Mouse (Mus musculus): ENCODE measurements around the gene Nckap5.

Gene Nckap5

DNA sequence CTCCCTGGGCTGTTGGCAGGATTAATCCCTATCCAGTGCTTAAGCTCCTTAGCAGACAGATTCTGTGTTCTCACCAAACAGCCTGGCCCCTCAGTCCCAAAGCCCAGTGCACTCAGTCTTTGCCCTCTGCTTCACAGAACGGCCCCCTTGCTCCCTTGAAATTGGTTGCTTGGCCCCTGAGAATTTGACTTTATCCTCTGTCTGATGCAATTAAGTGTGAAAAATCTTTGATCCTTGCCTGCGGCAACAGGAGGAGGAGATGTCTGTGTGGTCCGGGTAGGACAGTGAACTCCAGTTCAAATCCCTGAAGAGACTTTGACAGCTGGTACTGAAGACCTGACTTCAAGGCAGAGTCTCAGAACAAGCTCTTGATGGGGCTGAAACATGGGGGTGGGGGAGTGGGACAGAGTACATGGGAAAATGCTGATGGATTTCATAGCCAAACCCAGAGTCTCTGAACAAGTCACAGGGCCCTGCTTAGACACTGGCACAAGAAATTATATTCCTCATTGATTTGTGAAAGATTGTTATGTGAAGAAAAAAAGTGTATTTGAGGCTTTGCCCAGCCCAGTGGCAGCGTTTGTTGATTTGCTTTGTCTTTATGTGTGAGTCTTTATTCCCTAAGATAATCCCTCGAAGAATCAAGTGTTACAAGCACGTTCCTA lies 65.0 kb downstream of the Nckap5 start:
- in situ Hi-C loops (cut with MboI, MseI), result no loop called here

DNA sequence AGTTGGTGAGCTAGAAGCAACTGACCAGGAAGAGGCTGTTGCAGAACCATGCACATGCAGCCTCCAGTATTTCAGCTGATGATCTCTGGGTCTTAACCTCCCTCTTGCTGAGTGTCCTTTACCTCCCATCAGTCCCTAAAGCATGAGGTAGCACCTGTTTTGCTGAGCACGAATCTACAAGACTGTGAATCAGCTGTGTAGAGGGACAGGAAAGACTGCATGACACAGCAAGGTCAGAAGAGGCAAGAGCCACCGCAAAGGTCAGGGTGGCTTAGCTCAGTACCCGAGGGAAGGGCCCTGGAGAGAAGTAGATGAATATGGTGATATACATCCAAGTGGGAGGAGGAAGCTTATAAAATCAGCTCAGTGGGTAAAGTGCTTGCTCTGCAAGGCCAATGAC lies 66.4 kb downstream of the Nckap5 start:
- in situ Hi-C loops (cut with MboI, MseI), result no loop called here

DNA sequence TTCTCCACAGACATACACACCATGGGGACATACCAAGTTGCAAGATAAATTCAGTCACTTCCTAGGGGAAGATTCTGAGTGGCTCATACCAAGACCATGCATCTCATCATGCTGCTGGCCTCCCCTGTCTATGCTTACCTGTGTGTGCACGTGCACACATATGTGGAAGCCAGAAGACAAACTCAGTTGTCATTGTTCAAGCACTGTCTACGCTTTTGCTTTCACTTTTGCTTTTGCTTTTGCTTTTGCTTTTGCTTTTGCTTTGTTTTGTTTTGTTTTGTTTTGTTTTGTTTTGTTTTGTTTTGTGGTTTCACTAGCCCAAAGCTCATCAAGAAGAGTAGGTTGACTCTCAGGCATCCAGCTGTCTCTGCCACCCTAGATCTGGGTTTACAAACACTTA lies 67.4 kb downstream of the Nckap5 start:
- in situ Hi-C loops (cut with MboI, MseI), result no loop called here

DNA sequence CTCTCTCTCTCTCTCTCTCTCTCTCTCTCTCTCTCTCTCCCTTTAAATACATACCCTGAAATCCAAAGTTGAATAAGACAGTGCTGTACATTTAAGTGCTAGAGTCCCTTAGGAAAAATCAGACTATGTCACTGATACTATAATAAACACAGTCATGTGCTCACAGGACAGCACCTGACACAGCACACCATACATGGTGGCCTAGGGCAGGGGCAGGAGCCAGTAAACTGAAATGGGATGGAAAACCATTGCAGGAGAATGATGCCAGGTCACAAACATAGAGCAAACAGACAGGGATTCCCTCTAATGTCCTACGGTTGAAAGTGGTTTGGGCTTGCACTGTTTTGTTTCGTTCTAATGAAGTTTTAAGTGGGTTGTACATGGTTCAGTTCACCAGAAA lies 70.2 kb downstream of the Nckap5 start:
- in situ Hi-C loops (cut with MboI, MseI), result no loop called here

DNA sequence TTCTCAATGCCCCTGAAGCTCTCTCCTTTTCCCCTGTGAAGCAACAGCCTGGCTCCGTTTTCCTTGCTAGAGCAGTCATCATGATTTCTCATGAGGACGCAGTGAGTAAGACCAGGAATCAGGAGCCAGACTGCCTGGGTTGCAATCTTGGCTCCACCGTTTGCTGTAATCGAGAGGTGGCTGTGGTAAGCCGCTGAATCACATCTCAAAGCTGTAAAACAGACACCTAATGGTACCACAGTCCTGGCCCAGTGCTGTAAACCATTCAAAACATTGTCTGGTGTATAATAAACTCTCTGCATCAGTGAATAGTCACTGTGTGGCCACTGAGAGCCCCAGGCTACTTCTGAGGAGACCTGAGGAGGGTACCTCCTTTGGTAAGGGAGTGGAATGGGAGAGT lies 74.9 kb downstream of the Nckap5 start:
- in situ Hi-C loops (cut with MboI, MseI), result no loop called here

DNA sequence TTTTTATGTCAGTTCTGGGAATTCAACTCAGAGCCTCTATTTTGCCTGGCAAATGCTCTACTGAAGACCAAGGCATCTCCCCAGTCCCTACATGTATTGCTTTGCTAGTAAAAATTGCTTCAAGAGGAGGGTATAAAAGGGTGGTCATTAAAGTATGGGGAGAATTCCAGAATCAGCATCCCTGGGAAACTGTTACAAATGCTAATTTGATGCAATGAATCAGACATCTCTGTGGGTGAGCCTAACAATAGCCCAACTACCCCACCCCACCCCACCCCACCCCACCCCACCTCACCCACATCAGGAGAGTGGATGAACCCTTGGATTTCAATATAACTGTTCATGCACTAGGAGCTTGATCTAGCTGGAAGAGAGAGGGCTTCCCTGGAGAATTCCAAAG lies 77.0 kb downstream of the Nckap5 start:
- in situ Hi-C loops (cut with MboI, MseI), result loop anchor here (5.0 kb wide), 1 partner anchor 64 kb away; no protein-coding TSS in a partner anchor

DNA sequence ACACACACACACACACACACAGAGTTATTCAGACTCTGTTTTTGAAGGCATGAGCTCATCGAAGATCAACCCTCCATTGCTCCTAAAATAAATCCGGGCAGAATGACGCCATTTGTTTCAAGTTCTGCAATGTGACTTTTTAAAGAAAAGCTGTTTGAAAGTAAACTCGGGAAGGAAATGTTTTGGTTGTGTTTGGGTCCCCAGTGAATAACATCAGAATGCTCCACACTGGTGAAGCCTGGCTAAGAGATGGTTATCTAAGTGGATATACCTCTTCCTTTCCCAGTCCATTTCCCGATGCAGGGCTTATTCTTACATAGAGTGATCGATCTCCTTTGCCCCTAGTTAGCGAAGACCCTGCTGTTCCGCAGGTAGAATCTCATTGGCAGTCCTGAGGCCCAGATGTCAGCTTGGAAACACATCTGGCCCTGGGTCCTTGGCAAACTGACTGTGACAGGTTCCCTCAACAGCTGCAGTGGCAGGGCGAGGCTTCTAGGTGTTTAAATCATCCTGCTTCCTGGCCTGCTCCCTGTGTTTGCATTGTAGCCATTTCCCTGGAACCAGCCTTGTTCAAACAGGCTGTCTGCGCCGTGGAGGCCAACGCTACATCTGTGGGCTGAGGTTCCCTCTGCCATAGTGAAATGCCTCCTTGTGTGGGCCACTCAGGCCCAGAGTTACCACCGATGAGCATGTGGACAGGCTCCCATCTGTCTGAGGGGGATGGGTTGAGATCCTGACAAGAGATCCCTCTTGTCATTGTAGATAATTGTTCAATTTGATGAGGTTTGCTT lies 78.2 kb downstream of the Nckap5 start:
- in situ Hi-C loops (cut with MboI, MseI), result loop anchor here (5.0 kb wide), 1 partner anchor 65 kb away; no protein-coding TSS in a partner anchor

DNA sequence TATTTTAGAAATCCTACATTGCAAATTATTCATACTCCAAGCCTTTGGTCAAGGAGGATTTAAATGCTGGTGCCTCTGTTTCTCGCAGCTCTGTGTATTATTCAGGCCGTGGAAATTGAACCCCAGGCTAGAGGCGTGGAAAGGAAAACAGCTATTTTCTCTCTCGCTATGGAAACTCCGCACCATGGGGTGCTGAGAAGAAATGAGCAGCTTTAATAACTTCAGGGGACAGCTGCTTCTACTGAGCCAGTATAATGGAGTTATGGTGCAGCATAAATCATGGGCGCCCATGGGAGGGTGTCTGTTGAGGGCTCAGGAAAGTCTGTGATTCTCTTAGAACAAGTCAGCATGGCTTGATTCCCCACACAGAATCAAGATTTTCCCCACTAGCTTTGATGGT lies 79.5 kb downstream of the Nckap5 start:
- in situ Hi-C loops (cut with MboI, MseI), result loop anchor here (5.0 kb wide), 1 partner anchor 66 kb away; no protein-coding TSS in a partner anchor

DNA sequence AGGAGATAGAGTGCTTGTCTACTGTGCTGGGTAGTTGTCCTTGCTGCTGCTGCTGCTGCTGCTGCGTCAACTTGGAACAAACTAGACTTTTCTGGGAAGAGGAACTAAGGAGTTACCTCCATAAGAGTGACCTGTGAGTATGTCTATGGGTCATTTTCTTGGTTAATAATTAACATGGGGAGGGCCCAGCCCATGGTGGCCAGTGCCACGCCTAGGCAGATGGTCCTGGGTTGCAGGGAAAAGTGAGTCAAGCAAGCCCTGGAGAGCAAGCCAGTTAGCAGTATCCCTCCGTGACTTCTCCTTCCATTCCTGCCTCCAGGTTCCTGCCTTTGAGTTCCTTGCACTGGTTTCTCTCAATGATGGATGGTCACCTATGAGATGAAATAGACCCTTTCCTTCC lies 80.4 kb downstream of the Nckap5 start:
- in situ Hi-C loops (cut with MboI, MseI), result loop anchor here (5.0 kb wide), 1 partner anchor 67 kb away; no protein-coding TSS in a partner anchor

DNA sequence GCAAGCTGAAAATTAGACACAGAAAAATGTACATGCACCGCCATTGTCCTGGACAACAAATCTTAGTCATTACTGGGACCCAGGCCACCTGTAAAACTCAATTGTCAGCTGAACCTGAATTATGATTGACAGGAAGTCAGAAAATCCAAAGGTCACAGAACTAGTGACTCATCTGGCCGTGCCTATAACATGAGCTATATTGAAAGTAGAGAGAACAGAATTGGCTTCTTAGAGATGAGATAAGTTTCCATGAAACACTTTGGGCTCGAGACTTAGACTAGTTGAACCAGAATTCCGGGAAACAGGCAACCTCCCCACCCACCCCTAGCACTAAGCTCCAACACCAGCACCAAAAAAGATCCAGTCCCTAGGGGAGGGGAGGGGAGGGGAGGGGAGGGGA lies 82.7 kb downstream of the Nckap5 start:
- in situ Hi-C loops (cut with MboI, MseI), result no loop called here

DNA sequence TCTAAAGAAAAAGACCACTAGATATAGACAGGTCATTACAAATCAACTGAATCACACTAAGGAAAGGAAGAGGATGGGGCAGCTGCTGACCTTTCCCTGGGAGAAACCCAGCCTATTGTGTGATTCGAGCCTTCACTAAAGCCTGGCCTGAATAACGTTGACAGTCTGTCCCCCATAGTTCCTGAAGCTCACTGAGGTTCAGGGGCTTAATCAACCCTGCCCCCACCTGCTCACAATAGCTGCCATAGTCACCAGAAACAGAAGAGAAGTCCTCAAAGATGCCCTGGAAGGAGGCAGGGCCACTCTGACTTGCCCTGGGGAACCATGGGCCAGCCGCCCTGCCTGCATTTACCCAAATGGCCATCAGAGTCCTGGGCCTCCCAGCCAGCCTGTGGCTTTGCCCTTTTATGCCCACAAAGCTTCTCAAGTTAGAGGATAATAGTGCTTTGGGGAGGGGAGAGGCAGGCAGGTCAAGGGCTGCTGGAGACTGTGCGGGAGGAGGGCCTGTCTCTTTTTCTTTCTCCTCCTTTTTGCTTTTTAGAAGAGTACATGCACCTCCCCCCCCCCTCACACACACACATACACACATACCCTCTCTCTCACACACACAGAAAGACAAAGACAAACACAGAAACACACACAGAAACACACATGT lies 85.0 kb downstream of the Nckap5 start:
- in situ Hi-C loops (cut with MboI, MseI), result no loop called here

DNA sequence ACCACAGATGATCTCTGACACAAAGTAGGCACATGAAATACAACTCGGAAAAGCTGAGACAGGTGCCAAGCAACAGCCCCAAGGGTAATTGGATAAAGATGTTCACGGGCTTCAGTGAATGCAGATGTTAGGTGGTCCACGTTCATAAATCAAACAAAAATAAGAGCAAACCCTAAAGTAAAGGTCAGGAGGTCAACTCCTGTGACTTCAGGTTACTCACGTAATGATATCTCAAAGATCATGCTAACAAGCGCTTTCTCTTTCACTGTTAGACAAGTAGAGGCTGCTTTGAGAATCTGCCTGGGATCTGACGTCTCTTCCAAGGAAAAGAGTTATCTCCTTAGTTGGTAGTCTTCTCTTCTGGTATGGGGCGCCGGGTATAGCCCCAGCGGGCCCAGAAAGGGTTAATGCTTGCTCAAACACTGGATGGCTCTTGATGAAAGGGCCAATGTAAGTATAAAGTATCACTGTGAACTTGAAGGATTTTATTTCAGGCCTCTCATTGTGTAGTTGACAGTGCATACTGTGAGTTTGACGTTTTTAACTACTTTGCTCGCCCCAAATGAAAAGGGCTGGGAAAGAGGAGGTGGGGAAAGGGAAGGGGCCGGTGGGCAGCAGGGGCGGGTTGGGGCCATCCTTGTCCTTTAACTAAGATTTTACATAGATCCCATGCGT lies 85.8 kb downstream of the Nckap5 start:
- in situ Hi-C loops (cut with MboI, MseI), result no loop called here

DNA sequence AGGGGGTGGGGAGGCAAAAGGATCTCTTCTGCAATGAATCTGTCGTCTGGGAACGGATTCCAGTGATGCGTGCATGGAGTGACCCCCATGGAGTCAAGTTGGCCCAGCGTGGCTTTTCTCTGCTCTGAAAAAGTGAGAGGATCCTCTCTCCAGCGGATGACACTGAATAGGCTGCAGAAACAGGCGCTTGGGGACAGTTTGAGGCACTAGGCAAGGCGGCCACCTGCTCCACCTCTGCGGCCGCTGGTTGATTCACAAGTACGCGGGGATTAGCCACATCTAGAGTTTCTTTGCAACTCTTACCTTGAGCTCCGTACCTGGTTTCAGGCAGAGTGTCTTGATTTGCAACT lies 92.3 kb downstream of the Nckap5 start:
- in situ Hi-C loops (cut with MboI, MseI), result no loop called here

DNA sequence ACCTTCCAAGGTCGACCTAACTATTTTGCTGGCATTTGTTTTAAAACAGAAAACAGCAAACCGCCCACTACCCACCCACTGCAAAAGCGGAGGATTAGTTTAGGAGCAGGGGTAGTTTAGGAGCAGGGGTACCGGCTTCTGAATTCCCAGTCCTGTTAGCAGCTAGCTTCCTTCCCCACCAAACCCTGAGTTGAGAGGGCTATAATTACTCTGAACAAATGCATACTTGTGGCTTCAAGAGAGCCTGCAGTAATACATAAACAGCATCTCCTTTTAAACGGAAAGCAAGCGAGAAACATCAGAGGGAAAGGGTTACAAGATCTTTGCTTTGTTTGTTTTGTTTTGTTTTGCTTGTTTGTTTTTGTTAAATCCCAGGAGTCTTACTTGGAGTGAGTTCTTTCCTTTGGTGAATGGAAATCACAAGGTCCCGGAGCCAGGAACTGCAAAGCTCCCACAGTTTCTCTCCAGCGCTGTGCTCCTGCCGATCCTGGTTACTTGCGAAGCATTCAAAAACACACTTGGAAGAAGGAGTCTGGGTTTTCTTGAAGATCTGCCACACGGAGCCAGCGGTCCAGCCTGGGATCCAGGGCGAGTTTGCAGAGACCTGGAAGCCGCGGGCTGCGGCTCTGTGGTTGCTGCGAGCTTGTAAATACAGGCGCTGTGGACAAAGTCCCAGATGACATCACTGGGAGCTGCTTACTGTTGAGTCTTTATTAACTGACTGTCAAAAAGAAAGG lies 92.9 kb downstream of the Nckap5 start:
- in situ Hi-C loops (cut with MboI, MseI), result no loop called here

DNA sequence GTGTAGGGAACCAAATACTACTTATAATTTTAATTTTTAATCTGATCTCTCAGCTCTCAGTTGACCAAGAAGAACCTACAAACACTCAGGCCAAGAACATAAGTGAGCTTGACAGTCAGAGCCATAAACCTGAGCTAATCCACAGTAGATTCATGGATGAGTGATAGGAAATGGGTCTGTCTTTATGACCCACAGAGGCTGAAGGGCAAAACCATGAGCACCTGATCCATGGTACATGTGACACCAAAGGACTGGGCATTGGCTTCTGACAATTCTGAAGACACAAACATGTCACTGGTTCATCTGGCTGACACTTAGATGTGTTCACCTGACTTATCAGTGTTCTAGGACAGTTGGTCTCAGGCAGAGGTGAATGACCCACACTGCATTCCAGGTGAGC lies 98.9 kb downstream of the Nckap5 start:
- in situ Hi-C loops (cut with MboI, MseI), result no loop called here

DNA sequence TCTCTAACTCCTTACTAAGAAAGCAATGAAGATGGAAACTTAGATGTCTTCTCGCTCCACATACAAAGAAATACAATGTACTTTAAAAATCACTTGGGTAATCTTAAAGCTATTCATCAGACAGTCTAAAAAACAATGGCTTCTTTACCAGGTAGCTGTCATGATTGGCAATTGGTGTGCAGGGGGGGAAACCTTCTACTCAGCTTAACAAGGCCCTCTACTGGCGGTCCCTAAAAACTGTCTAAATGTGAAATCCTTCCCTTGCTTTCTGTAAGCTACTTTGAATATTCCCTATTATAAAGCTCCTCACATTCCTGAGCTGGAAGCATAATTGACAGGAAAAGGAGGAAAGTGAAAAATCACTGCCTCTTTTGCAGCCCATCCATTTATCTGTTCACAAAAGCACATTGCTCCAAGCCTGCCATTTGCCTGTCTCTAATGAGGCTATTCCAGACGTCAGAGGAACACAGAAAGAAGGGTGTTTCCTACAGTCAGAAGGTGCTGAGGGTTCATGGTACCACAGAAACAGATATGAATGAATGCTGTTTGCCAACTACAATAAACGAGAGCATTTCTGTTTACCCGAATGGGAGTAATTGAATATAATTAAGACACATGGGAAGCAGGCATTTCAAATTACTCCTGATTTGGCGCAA lies 104.1 kb downstream of the Nckap5 start:
- in situ Hi-C loops (cut with MboI, MseI), result no loop called here

DNA sequence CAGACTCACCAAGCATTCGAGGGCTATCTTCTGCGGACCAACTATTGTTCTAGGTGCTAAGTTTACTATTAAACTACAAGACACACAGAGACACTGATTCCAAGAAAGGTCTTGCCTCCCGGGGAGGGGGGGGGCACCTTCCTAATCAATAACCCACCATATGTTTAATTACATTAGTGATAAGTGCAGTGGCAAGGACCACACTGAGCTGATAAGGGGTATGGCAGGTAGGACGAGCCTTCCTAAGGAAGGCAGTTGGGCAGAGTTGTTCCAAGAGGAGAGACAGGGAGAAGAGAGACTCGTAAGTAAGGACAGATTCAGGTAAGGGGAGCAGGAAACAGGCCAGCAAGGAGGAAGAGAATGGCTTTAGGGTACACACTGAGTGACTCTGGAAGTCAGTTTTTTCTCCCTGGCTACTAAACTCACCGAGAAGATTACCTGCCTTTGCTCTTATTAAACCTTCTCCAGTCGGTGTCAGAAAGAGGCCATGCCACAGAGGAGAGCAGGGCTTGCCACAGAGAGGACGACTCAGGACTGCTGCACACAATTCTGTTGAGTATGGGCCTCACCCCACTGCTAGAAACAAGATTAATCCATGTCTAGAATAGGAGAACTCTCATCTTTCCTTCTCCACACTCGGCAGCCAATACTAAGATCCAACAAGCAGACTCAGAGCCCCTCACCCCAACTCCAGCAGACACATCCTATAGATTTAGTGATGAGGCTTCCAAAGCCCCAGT lies 104.8 kb downstream of the Nckap5 start:
- in situ Hi-C loops (cut with MboI, MseI), result no loop called here

DNA sequence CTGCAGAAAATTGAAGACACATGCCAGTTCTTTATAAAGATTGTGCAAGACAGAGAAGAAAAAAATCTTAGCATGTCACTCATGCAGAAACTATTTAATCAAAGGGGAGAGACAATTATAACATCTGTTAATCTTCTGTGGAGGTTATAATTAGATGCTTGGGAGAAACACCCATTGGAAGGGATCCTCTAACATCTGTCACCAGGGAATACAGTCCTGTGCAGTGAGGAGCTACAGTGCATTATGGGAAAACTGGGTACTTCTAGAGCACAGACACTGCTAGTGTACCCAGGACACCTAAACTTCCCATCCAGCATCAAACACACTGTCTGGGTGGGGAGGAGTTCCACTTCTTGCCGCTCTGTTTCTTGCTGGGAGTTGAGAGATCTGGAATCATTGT lies 108.7 kb downstream of the Nckap5 start:
- in situ Hi-C loops (cut with MboI, MseI), result no loop called here

DNA sequence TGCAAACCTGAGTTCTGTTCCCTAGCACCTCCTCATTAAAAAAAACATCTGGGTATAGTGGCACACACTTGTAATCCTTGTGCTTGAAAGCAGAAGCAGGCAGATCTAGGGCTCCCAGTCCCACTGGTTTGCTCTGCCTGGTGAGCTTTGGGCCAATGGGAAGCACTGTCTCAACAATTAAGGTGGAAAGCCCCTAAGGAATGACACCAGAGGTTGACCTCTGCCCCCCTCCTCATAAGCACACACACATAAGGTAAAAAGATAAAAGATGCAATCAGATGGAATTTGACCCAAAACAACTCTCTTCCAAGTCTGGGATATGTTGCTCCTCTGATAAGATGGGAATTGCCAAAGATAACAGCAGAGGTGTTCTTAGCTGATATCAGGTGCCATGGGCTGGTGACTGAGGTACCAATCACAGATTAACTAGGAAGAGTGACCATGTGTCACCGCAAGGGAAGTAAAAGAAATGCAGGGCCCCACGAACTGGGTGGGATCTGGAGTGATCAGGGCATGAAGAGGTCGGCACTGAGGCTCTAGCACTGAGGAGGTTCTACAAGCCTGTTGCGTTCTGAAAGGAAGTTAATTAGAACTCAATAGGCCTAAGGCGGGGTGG lies 110.8 kb downstream of the Nckap5 start:
- in situ Hi-C loops (cut with MboI, MseI), result no loop called here

DNA sequence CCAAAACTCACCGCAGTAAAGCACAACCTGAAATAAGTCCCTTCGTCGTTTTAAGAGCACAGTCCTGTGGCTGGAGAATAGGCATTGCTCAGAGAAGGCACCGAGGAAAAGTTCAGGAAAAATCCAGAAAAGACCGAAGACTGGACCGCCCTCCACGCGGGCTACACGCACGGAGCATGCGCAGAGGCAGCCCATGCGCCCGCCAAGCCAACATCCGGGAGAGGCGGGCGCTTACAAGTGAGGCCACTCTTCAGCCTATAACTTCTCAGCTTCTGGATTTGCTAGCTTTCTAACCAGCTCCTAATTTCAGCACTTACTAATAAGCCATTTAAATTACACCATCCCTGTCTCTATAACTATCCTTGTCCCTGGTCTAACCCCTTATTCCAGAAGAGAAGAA lies 124.0 kb downstream of the Nckap5 start:
- in situ Hi-C loops (cut with MboI, MseI), result no loop called here
